Mouse (Mus musculus): ENCODE data around the gene Phospho1.

Phospho1 gene

GRCm38 (mm10) chr11:95834742-95835710, 10.7 kb downstream of the Phospho1 start:
- DNase-seq: peak; percentile 52 to 80

- no peak for DNase-seq
Observed at GRCm38 (mm10) chr11:95835832-95836231, 11.5 kb downstream of the Phospho1 start.

GRCm38 (mm10) chr11:95836433-95836832, 12.1 kb downstream of the Phospho1 start:
- no peak for DNase-seq

GRCm38 (mm10) chr11:95837059-95837458, 12.8 kb downstream of the Phospho1 start, which contains the start of gene Gngt2:
Gene Gngt2 (plus strand): TSS chr11:95837216.
- DNase-seq: no peak

- DNase-seq: no peak
Observed at GRCm38 (mm10) chr11:95838598-95838997, 14.3 kb downstream of the Phospho1 start.

GRCm38 (mm10) chr11:95838999-95839868, 14.9 kb downstream of the Phospho1 start:
- no peak for DNase-seq

GRCm38 (mm10) chr11:95840694-95841497, 16.6 kb downstream of the Phospho1 start:
- DNase-seq: no peak

- no peak for DNase-seq
Observed at GRCm38 (mm10) chr11:95841498-95841830, 17.2 kb downstream of the Phospho1 start.

GRCm38 (mm10) chr11:95842074-95842681, 17.9 kb downstream of the Phospho1 start, which contains the start of gene Abi3:
Gene Abi3 (minus strand): TSS chr11:95842476.
- DNase-seq: peak; percentile 81 to 91

- no peak for DNase-seq
Observed at GRCm38 (mm10) chr11:95842953-95843352, 18.7 kb downstream of the Phospho1 start.

GRCm38 (mm10) chr11:95843421-95843950, 19.2 kb downstream of the Phospho1 start:
- no peak for DNase-seq

GRCm38 (mm10) chr11:95844935-95845334, 20.6 kb downstream of the Phospho1 start:
- DNase-seq: no peak

GRCm38 (mm10) chr11:95850898-95851297, 26.6 kb downstream of the Phospho1 start:
- DNase-seq: no peak

GRCm38 (mm10) chr11:95853684-95854083, 29.4 kb downstream of the Phospho1 start:
- DNase-seq: peak in 1 of 2 experiments; percentile 44

GRCm38 (mm10) chr11:95857306-95857705, 33.0 kb downstream of the Phospho1 start:
- no peak for DNase-seq

- no peak for DNase-seq
Observed at GRCm38 (mm10) chr11:95857716-95858527, 33.6 kb downstream of the Phospho1 start.

- peak; percentile 96 to 98 for DNase-seq
Observed at GRCm38 (mm10) chr11:95858528-95859467, 34.5 kb downstream of the Phospho1 start.

- DNase-seq: peak; percentile 57 to 68
Observed at GRCm38 (mm10) chr11:95859468-95859855, 35.2 kb downstream of the Phospho1 start.

GRCm38 (mm10) chr11:95860071-95860490, 35.8 kb downstream of the Phospho1 start:
- no peak for DNase-seq

- DNase-seq: no peak
Observed at GRCm38 (mm10) chr11:95861397-95861796, 37.1 kb downstream of the Phospho1 start.
